Mouse (Mus musculus) intestine, postnatal 0 days (tissue): ENCODE results near the gene Tex35. TPM values are rescaled to one million over a fixed set of nuclear protein-coding genes. Genes with fewer than 3 reads are reported as not detected.

Experiments used
- ATAC-seq: fragments of 200-750 bp; cut with Nextera tagmentation; 2 replicates; pipeline ENCODE4 v1.8.0; 2017; ENCODE audit warnings: mild to moderate bottlenecking, moderate TSS enrichment, moderate library complexity
- H3K27ac ChIP-seq: fragments of 300-500 bp; sonication (generic); 2 replicates; pipeline ENCODE4 v1.5.1; 2014; ENCODE audit warnings: mild to moderate bottlenecking, low read depth, low read length, moderate library complexity
- H3K27me3 ChIP-seq: fragments of 300-500 bp; sonication (generic); replicated peaks from 2 replicates; pipeline ENCODE4 v1.6.1; 2014; ENCODE audit warnings: low read length, mixed read lengths; ENCODE audit not compliant: control insufficient read depth, insufficient read depth
- H3K36me3 ChIP-seq: fragments of 300-500 bp; sonication (generic); 2 replicates; pipeline ENCODE4 v1.6.1; 2014; ENCODE audit warnings: mild to moderate bottlenecking, moderate library complexity; ENCODE audit not compliant: control insufficient read depth, insufficient read depth
- H3K4me1 ChIP-seq: fragments of 300-500 bp; sonication (generic); replicated peaks from 2 replicates; pipeline ENCODE4 v1.6.1; 2014; ENCODE audit warnings: antibody characterized with exemption, low read length, mixed read lengths; ENCODE audit not compliant: control insufficient read depth, insufficient read depth
- H3K4me2 ChIP-seq: fragments of 300-500 bp; sonication (generic); replicated peaks from 2 replicates; pipeline ENCODE4 v1.6.1; 2014; ENCODE audit warnings: low read depth, mild to moderate bottlenecking, moderate library complexity
- H3K4me3 ChIP-seq: fragments of 300-500 bp; sonication (generic); 2 replicates; pipeline ENCODE4 v1.5.1; 2014; ENCODE audit warnings: low read depth, low read length
- H3K9ac ChIP-seq: fragments of 300-500 bp; sonication (generic); 2 replicates; pipeline ENCODE4 v1.6.1; 2014; ENCODE audit warnings: mild to moderate bottlenecking, low read depth, low read length
- H3K9me3 ChIP-seq: fragments of 300-500 bp; sonication (generic); 2 replicates; pipeline ENCODE4 v1.6.1; 2016; ENCODE audit warnings: mixed run types; ENCODE audit not compliant: control insufficient read depth
- CTCF ChIP-seq: sonication (generic); IDR thresholded peaks from 2 replicates; pipeline ENCODE4 v1.5.1; 2016; ENCODE audit warnings: low read depth, mild to moderate bottlenecking, control low read depth, antibody characterized with exemption, moderate library complexity
- WGBS: fragments of 180-500 bp; shearing (Covaris S2); extraction: QIAGEN DNeasy Blood & Tissue Kit; methylation state at CpG from one replicate; pipeline ENCODE4 v1.1.7; 2014; 5-methylcytosine and 5-hydroxymethylcytosine counted together
- polyA plus RNA-seq: library from polyadenylated mRNA; unstranded; fragments of >200 nt; fragmentation: Nextera tagmentation; extraction: Ambion mirVana; gene quantifications from 2 replicates; pipeline ENCODE4 v1.2.1, GENCODE M21; 2015

Gene Tex35
- not detected in 2 replicates for polyA plus RNA-seq

GRCm38 (mm10) chr1:157108580-157108979 is at the start of gene Tex35:
TSS of gene Tex35 (minus strand) at chr1:157108680.
- Histone ChIP-seq H3K9ac (no peak within 1 kb of the TSS), H3K27me3 (no peaks in the 10 kb centered on the region), H3K4me2 (no peak within 1 kb of the TSS), H3K27ac (no peak within 1 kb of the TSS), H3K36me3 (no peaks in the 10 kb centered on the region), H3K9me3 (no peaks in the 10 kb centered on the region), H3K4me3 (no peak within 1 kb of the TSS), H3K4me1 (no peaks in the 10 kb centered on the region)
- TF ChIP-seq CTCF = no peak
- 90% methylated on average over 4 of the region's 4 CpGs for WGBS
- ATAC-seq = no peak

- H3K36me3 ChIP-seq = peaks cover 9% of the 10 kb centered on the region; the same call in 1 of the 2 replicates
- TF ChIP-seq CTCF = no peak
- no peak for ATAC-seq
- no peak overlapping the region for H3K4me2 ChIP-seq
- H3K27ac ChIP-seq = no peak overlapping the region
- H3K9me3 ChIP-seq = no peaks in the 10 kb centered on the region
- H3K27me3 ChIP-seq = no peaks in the 10 kb centered on the region
- no peaks in the 10 kb centered on the region for H3K4me1 ChIP-seq
- H3K4me3 ChIP-seq = no peak overlapping the region
- H3K9ac ChIP-seq = no peak overlapping the region
Observed at GRCm38 (mm10) chr1:157153781-157154180, 45.3 kb upstream of the Tex35 start.

- H3K9me3 ChIP-seq = no peaks in the 10 kb centered on the region
- ATAC-seq = no peak
- 61% methylated on average over 1 of the region's 1 CpGs for WGBS
Observed at GRCm38 (mm10) chr1:157150107-157150506, 41.6 kb upstream of the Tex35 start.

GRCm38 (mm10) chr1:157144621-157145020 is 36.1 kb upstream of the Tex35 start:
- Histone ChIP-seq H3K4me3 (no peak overlapping the region), H3K4me2 (no peak overlapping the region), H3K27me3 (no peaks in the 10 kb centered on the region), H3K9me3 (no peaks in the 10 kb centered on the region), H3K36me3 (no peaks in the 10 kb centered on the region), H3K9ac (no peak overlapping the region), H3K4me1 (no peaks in the 10 kb centered on the region), H3K27ac (no peak overlapping the region)
- TF ChIP-seq CTCF = no peak
- WGBS = 88% methylated on average over 3 of the region's 3 CpGs
- ATAC-seq = no peak

More at GRCm38 (mm10) chr1:157150107-157150506, 41.6 kb upstream of the Tex35 start:
- H3K4me3 ChIP-seq = no peak overlapping the region
- no peaks in the 10 kb centered on the region for H3K4me1 ChIP-seq
- H3K27ac ChIP-seq = no peak overlapping the region
- no peak overlapping the region for H3K4me2 ChIP-seq
- TF ChIP-seq CTCF = no peak
- H3K9ac ChIP-seq = no peak overlapping the region
- H3K27me3 ChIP-seq = no peaks in the 10 kb centered on the region
- no peaks in the 10 kb centered on the region for H3K36me3 ChIP-seq

GRCm38 (mm10) chr1:157143326-157143932 is 34.9 kb upstream of the Tex35 start:
- H3K27ac ChIP-seq = no peak overlapping the region
- ATAC-seq = no peak
- 23% methylated on average over 7 of the region's 7 CpGs for WGBS
- no peaks in the 10 kb centered on the region for H3K27me3 ChIP-seq
- H3K4me3 ChIP-seq = no peak overlapping the region
- no peaks in the 10 kb centered on the region for H3K4me1 ChIP-seq
- no peaks in the 10 kb centered on the region for H3K9me3 ChIP-seq
- no peak overlapping the region for H3K9ac ChIP-seq
- TF ChIP-seq CTCF = no peak
- H3K4me2 ChIP-seq = no peak overlapping the region
- no peaks in the 10 kb centered on the region for H3K36me3 ChIP-seq

GRCm38 (mm10) chr1:157141014-157141413 is 32.5 kb upstream of the Tex35 start:
- Histone ChIP-seq H3K27ac (no peak overlapping the region), H3K27me3 (no peaks in the 10 kb centered on the region), H3K4me2 (no peak overlapping the region), H3K4me1 (no peaks in the 10 kb centered on the region), H3K9ac (no peak overlapping the region), H3K9me3 (no peaks in the 10 kb centered on the region), H3K36me3 (no peaks in the 10 kb centered on the region), H3K4me3 (no peak overlapping the region)
- TF ChIP-seq CTCF = no peak
- no peak for ATAC-seq
- 85% methylated on average over 3 of the region's 3 CpGs for WGBS

- no peak overlapping the region for H3K27ac ChIP-seq
- 76% methylated on average over 1 of the region's 1 CpGs for WGBS
- H3K4me1 ChIP-seq = no peaks in the 10 kb centered on the region
- H3K36me3 ChIP-seq = no peaks in the 10 kb centered on the region
- no peaks in the 10 kb centered on the region for H3K9me3 ChIP-seq
- no peak overlapping the region for H3K9ac ChIP-seq
- H3K27me3 ChIP-seq = no peaks in the 10 kb centered on the region
- no peak for TF ChIP-seq CTCF
- H3K4me2 ChIP-seq = no peak overlapping the region
- ATAC-seq = no peak
- H3K4me3 ChIP-seq = no peak overlapping the region
Observed at GRCm38 (mm10) chr1:157137854-157138241, 29.4 kb upstream of the Tex35 start.
